Mouse (Mus musculus) cortical plate, adult 2 months (tissue): ENCODE measurements around the gene Clec2i. TPM values are rescaled to one million over a fixed set of nuclear protein-coding genes. Genes with fewer than 3 reads are reported as not detected.
"Not testable (repeated sequence)": the region's sequence is repeated elsewhere in the genome, so short reads cannot be mapped to it uniquely, and the experiment has no call there.

ENCODE experiments used
- H3K27ac ChIP-seq: fragments of 200-500 bp; 2 replicates; pipeline ENCODE4 v1.5.1; 2012; ENCODE audit warnings: low read length, control low read depth, inconsistent platforms; ENCODE audit not compliant: insufficient read depth
- H3K4me1 ChIP-seq: fragments of 200-500 bp; 2 replicates; pipeline ENCODE4 v1.6.1; 2011; ENCODE audit warnings: low read length; ENCODE audit not compliant: control insufficient read depth, insufficient read depth
- H3K4me3 ChIP-seq: fragments of 200-500 bp; 2 replicates; pipeline ENCODE4 v1.5.1; 2011; ENCODE audit warnings: mild to moderate bottlenecking, low read length, control low read depth; ENCODE audit not compliant: insufficient read depth
- CTCF ChIP-seq: fragments of 200-500 bp; IDR thresholded peaks from 2 replicates; pipeline ENCODE4 v1.5.1; 2011; ENCODE audit warnings: mild to moderate bottlenecking, control low read depth, low read length; ENCODE audit not compliant: insufficient read depth; ENCODE audit errors: extremely low read depth
- POLR2A ChIP-seq: fragments of 200-500 bp; IDR thresholded peaks from 2 replicates; pipeline ENCODE4 v1.6.1; 2011; ENCODE audit warnings: mild to moderate bottlenecking, low read length, control low read depth; ENCODE audit not compliant: insufficient read depth; ENCODE audit errors: extremely low read depth
- polyA plus RNA-seq: library from polyadenylated mRNA; depleted of rRNA; stranded (reverse); fragments of >200 nt; gene quantifications from 2 replicates; pipeline ENCODE4 v1.2.3, GENCODE M21; 2012; rRNA removed

The Clec2i gene
- 0.08 TPM in 1 of 2 replicates, not detected in the other for polyA plus RNA-seq

DNA sequence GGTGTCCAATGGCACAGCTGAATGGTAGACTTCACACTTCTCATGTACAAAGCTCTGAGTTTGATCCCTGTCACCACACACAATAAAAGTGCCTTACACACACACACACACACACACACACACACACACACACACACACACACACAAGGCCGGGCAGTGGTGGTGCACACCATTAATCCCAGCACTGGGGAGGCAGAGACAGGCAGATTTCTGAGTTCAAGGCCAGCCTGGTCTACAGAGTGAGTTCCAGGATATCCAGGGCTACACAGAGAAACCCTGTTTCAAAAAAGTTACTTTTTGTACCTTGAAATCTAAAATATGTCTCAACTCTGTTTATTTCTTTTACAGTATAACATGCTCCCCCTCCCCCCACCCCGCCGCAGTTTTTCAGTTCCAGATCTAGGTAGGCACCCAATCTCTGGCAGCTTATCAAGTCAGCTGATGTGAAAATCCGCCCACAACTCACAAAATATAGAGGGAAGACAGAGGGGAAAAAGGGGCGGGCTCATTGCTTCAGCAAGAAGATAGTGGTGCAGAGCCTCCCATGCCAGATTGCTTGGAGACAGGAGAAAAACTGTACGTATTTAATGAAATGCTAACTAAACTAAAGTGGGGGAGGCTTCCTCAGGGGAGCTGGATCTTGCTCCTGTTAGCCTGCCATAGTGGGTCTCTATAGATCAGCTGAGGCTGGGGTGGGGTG is at the start of gene Clec2i:
Gene Clec2i (plus strand): TSS at position 498 of the 700 bp plus-strand sequence.
- not testable (repeated sequence) for H3K27ac ChIP-seq, H3K4me3 ChIP-seq, H3K4me1 ChIP-seq

DNA sequence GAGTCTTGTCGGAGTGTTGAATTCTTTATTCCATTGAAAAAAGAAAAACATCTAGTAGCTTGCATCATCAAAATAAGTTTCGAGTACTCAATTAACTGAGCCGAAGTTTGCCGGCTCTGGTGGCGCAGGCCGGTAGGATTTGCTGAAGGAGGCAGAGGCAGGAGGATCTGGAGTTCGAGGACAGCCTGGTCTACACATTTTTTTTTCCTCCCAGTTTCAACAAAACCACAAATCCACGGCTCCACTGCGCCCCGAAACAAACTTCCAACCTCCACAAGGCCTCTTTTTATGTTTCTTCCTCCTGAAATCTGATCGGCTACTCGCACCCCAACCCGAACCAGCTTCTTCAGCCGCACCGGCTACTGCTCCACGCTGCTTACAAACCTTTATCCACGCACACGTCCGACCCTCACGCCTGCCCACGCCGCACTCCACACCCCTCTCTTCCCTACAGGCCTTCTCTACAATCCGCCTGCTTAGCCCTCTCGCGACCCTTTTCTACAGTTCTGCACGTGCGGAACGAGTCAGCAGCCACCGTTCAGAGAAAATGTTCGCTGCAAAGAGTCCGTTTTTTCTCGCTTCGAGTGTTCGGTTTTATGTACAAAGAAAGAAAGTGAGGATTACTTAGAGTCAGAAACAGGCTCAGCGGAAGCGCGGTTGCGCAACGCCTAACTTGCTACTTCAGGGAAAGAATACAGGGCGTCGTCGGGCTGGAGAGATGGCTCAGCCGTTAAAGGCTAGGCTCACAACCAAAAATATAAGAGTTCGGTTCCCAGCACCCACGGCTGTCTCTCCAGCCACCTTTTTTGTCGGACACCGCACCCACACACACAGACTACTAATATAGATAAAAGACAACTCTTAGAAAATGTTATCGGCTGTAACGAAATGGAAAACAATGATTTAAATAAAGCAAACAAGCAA is 48.8 kb upstream of the Clec2i start:
- TF ChIP-seq POLR2A = no peak
- no peak for TF ChIP-seq CTCF
- peak overlapping the region; percentile 98 for H3K4me3 ChIP-seq

DNA sequence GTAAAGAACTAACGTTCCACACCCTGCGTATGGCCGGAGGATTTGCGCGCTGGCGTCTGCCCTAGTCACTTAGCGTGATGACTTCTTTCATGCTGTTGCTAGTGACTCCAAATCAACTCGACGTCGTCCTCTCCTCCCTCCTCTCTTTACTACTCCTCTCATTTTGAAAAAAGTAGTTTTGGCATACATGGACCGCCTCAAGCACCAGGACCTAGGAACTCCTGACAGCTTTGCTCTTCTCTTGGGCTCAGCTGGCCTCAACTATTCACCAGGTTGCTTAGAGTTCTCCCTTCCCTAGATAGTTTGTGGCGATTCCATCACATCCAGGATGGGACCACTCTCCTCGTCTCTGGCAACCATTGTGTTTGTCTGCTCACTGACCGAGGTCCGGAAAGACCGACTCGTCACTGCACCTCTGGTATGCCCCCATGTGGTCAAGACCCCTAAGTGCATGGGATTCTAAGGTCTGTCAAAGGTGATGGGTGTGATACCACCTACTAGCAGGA is 48.1 kb upstream of the Clec2i start:
- peak overlapping the region; percentile 52 for H3K27ac ChIP-seq
- H3K4me3 ChIP-seq = peak overlapping the region; percentile 98
- TF ChIP-seq CTCF (peak; percentile 60), POLR2A (no peak)
- H3K4me1 ChIP-seq = peaks cover 2% of the 10 kb centered on the region; the same call in 1 of the 2 replicates

More for the DNA sequence above, 48.8 kb upstream of the Clec2i start:
- H3K27ac ChIP-seq = peak overlapping the region; percentile 62
- H3K4me1 ChIP-seq = no peaks in the 10 kb centered on the region

DNA sequence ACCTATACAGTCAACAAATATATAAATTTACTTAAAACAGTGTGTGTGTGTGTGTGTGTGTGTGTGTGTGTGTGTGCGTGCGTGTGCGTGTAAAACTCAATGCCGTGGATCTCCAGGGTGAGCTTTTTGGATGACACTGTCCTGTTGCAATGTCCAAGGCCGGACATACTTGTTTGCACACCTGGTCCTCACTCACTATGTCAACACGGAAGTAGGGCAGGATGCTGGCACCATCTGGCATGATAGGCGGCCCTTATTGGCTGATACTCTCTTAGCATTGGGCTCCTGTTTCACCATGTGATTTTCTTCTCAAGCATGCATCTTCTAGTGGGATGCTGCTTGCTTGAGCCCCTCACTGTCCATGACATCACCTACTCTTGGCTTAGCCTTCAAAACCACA is 47.5 kb upstream of the Clec2i start:
- TF ChIP-seq POLR2A = no peak
- no peak for TF ChIP-seq CTCF
- no peak overlapping the region for H3K27ac ChIP-seq
- H3K4me1 ChIP-seq = peaks cover 2% of the 10 kb centered on the region; the same call in 1 of the 2 replicates
- peak overlapping the region; percentile 98; the same call in 1 of the 2 replicates for H3K4me3 ChIP-seq

DNA sequence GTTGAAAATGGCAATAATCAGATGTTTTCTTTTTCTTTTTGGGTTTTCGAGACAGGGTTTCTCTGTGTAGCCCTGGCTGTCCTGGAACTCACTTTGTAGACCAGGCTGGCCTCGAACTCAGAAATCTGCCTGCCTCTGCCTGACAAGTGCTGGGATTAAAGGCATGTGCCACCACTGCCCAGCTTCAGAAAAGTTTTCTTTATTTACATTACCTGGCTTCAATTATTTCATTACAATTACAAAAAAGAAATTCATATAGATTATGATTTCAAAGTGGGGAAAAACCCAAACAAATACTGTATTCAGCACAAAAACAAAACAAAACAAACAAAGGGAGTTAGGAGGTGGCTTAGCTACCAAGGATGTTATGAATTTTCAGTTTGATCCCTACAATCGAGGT is 46.7 kb upstream of the Clec2i start:
- H3K4me1 ChIP-seq, H3K4me3 ChIP-seq, H3K27ac ChIP-seq: not testable (repeated sequence)

DNA sequence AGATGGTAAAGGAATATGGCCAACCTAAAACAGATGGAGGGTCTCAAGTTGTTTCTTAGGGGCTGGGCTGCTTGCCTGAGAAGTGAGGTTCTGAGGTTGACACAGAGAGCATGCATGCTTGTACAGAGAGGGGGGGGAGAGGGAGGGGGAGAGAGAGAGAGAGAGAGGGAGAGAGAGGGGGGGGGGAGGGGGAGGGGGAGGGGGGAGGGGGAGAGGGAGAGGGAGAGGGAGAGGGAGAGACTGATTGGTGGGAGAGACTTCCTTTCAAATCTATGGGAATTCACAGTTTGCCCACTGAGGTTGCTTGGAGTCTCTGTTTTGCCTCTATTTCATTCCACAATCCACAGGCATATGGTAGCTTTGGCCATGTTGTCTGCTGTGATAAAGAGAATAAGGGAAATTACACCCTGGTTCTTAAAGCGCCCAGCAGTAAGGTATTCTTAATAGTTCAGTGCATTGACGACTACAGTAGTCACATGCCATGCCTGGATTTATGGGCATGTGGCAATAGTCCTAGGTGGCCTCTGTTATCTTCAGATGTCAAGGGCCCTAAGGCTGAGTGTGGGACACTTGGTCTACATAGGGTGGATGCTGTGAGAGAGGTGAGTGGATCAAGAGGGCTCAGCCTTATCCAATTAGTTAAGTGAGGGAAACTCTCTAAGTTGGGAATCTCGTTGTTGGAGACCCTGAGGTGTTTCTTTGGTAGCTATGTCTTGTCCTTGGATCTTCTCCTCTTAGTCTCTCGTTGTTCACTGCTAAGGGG is 45.9 kb upstream of the Clec2i start:
- TF ChIP-seq POLR2A = no peak
- no peak for TF ChIP-seq CTCF
- no peak overlapping the region for H3K27ac ChIP-seq
- peaks cover 4% of the 10 kb centered on the region; the same call in 1 of the 2 replicates for H3K4me1 ChIP-seq
- H3K4me3 ChIP-seq = peak overlapping the region; percentile 84; the same call in 1 of the 2 replicates

DNA sequence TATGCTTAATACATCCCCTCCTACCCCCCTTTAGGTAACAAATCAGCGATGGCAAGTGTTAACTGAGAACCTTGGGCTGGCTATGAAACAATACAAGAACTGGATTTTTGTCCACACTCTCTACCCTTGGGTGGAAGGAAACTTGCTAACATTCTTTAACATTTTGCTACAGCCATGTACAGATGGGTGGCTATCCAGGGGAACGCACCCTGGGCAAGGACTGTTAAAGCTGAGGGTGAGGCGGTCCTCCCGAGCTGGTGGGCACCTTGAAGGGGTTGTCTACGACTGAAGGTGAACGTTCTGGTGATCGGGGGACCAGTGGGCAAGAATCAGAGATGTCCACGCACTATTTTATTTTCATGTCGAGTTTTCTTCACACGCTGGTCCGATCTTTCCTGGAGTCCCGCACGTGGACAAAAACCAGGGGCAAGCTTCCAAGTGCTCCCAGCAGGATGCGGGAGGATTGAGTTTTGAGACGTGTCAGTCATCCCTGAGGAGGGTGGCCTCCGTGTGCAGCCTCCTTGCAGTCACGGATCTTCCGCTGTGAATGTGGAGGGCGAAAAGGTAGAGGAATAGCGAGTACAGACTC is 44.9 kb upstream of the Clec2i start:
- peaks cover 4% of the 10 kb centered on the region; the same call in 1 of the 2 replicates for H3K4me1 ChIP-seq
- TF ChIP-seq POLR2A (no peak), CTCF (no peak)
- peak overlapping the region; percentile 84 for H3K4me3 ChIP-seq
- H3K27ac ChIP-seq = peak overlapping the region; percentile 55; the same call in 1 of the 2 replicates

DNA sequence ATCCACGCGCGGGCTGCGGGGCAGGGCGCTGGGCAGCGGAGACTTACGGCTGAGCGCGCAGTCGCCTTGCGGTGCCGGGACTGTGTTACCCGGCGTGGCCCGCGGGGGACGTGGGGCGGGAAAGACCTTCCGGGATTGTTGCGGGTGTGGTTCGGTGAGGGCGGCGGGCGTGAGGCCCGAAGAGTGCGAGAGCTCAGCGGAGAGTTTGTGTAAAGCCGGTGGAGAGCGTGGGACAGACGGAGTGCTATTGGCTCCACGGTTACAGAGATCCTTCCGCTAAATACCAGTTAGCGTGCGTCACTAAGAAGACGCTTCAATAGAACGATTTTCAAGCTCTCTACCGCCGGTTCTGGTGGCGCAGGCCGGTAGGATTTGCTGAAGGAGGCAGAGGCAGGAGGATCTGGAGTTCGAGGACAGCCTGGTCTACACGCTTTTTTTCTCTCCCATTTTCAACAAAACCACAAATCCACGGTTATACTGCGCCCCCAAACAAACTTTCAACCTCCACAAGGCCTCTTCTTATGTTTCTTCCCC is 44.4 kb upstream of the Clec2i start:
- Histone ChIP-seq H3K27ac (peak overlapping the region; percentile 57), H3K4me1 (peaks cover 4% of the 10 kb centered on the region; the same call in 1 of the 2 replicates), H3K4me3 (peak overlapping the region; percentile 84)
- peak; percentile 48; the same call in 1 of the 2 replicates for TF ChIP-seq POLR2A
- TF ChIP-seq CTCF = no peak

DNA sequence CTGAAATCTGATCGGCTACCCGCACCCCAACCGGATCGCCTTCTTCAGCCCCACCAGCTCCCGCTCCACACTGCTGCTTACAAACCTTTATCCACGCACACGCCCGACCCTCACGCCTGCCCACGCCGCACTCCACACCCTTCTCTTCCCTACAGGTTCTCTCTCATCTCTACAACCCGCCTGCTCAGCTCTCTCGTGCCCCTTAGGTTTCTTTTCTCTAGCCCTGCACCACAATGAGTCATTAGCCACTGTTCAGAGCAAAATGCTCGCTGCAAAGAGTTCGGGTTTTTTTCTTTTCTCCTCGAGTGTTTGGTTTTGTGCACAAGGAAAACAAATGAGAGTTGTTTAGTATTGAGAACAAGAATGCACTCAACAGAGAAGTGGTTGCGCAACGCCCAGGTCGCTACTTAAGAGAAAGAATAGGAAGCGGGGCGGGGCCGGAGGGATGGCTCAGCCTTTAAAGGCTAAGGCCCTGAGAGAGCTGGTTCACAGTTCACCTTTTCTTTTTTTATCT is 43.9 kb upstream of the Clec2i start:
- H3K4me1 ChIP-seq = peaks cover 4% of the 10 kb centered on the region; the same call in 1 of the 2 replicates
- H3K4me3 ChIP-seq = peak overlapping the region; percentile 84
- TF ChIP-seq POLR2A (no peak), CTCF (no peak)
- peak overlapping the region; percentile 57 for H3K27ac ChIP-seq
